Mouse (Mus musculus) ES-E14 (cell line): Measurements from ENCODE around the gene Ntm. TPM values are rescaled to one million over a fixed set of nuclear protein-coding genes. Genes with fewer than 3 reads are reported as not detected.

Experiments
- DNase-seq: peaks from one replicate; pipeline ENCODE4 v3.0.0-alpha.2; 2013; ENCODE audit warnings: low read depth, low spot score
- H3K27ac ChIP-seq: 2 replicates; pipeline ENCODE4 v1.5.1; 2012; ENCODE audit warnings: low read depth, mild to moderate bottlenecking, low read length, moderate library complexity, mixed read lengths; ENCODE audit not compliant: poor library complexity, insufficient read depth, severe bottlenecking
- H3K36me3 ChIP-seq: 2 replicates; pipeline ENCODE4 v1.6.1; 2012; ENCODE audit warnings: mild to moderate bottlenecking, low read length, moderate library complexity, mixed read lengths; ENCODE audit not compliant: control insufficient read depth, poor library complexity, insufficient read depth, severe bottlenecking
- H3K4me1 ChIP-seq, 2 experiments: fragments of 150-350 bp in 1 of 2; sonication (generic) in 1 of 2; 2 replicates each; pipeline ENCODE4 v1.6.1; 2012; ENCODE audit warnings: low read length in 2 of 2, mild to moderate bottlenecking in 1 of 2, mixed read lengths in 1 of 2; ENCODE audit not compliant: control insufficient read depth in 2 of 2, insufficient read depth in 2 of 2, poor library complexity in 1 of 2
- H3K4me3 ChIP-seq, 2 experiments: fragments of 150-350 bp in 1 of 2; sonication (generic) in 1 of 2; 2 replicates each; pipeline ENCODE4 v1.5.1; 2012; ENCODE audit warnings: low read length in 2 of 2, low read depth in 1 of 2, mild to moderate bottlenecking in 1 of 2, mixed read lengths in 1 of 2; ENCODE audit not compliant: insufficient read depth in 1 of 2, poor library complexity in 1 of 2, severe bottlenecking in 1 of 2
- H3K9ac ChIP-seq: 2 replicates; pipeline ENCODE4 v1.6.1; 2012; ENCODE audit warnings: low read depth, mild to moderate bottlenecking, low read length, mixed read lengths; ENCODE audit not compliant: poor library complexity, insufficient read depth, severe bottlenecking
- H3K9me3 ChIP-seq: fragments of 150-350 bp; sonication (generic); 2 replicates; pipeline ENCODE4 v1.6.1; 2012; ENCODE audit warnings: low read depth, mild to moderate bottlenecking, low read length; ENCODE audit not compliant: control insufficient read depth, insufficient read depth
- CHD2 ChIP-seq: IDR thresholded peaks from 2 replicates; pipeline ENCODE4 v1.6.1; 2014; ENCODE audit warnings: mild to moderate bottlenecking, low read depth, low read length, inconsistent platforms
- HCFC1 ChIP-seq: IDR thresholded peaks from 2 replicates; pipeline ENCODE4 v1.6.1; 2012; ENCODE audit warnings: low read length, inconsistent platforms, borderline replicate concordance; ENCODE audit not compliant: insufficient read depth
- MAFK ChIP-seq: IDR thresholded peaks from 2 replicates; pipeline ENCODE4 v1.6.1; 2014; ENCODE audit warnings: mild to moderate bottlenecking, low read depth, low read length, inconsistent platforms; ENCODE audit not compliant: insufficient read depth
- ZC3H11A ChIP-seq: IDR thresholded peaks from 2 replicates; pipeline ENCODE4 v1.6.1; 2012; ENCODE audit warnings: low read depth, mild to moderate bottlenecking, inconsistent platforms, low read length, borderline replicate concordance
- ZNF384 ChIP-seq: IDR thresholded peaks from 2 replicates; pipeline ENCODE4 v1.6.1; 2012; ENCODE audit warnings: low read depth, low read length, inconsistent platforms
- in situ Hi-C, 2 experiments: fragments of 600-800 bp; cut with MboI; formaldehyde crosslinking; loops; one replicate each; pipeline ENCODE4 v1.15.1; 2025; ENCODE audit warnings: low sequenced_read_pairs in 2 of 2, inconsistent platforms in 1 of 2; ENCODE audit not compliant: unreplicated experiment in 2 of 2
- total RNA-seq: library from RNA; depleted of rRNA; stranded (reverse); fragments of 300-350 nt; gene quantifications from 2 replicates; pipeline ENCODE4 v1.2.3, GENCODE M21; 2012

The Ntm gene
- total RNA-seq, 1 experiment: 0.67 TPM

DNA sequence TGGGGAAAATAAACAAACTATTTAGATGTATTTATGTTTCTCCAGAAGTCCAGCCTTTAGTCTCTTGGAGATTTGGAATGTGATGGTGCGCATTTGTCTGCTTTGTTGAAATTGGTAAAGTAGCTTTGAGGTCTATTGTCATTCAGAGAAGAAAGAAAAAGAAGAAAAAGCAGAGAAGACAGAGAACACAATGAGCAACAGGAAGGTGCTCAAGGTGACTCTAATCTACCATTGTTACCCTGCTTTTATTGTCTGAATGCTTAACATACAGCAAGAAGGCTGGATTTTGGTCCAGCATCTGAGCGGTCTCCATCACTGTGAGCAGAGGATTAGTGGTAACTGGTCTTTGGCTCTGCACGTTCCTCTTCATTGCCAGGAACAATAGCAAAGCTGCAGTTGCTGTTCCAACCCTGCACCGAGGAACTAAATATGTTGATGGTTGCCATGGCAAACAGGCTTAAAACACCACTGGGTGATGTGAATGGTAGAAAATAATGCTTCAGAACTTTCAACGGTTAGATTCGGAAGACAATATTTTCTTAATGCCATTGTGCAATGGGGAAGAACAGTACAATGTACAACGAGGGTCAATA is 350.8 kb downstream of the Ntm start:
- peak; percentile 37 for DNase-seq
- in situ Hi-C loops: no loop called here

DNA sequence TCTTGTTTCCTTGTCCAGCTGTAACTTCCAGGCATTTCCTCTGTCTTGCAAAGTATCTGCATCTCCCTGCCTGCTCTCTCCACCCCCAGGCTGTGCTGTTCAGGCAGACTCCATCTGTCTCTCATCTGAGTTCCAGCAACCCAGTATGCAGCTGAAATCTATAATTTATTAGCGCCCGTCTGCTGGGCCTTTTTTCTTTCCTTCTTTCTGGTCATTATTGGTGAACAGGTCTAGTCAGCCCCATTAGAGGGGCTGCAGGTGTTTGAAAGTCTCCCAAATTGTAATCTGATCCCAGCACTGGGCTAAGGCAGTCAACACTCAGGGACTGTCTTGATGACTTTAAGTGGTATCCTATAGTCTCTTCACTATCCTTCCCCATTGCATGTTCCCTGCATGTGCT is 352.1 kb downstream of the Ntm start:
- no peak overlapping the region for H3K9ac ChIP-seq
- TF ChIP-seq CHD2: no peak
- no peak for TF ChIP-seq HCFC1
- no peak for TF ChIP-seq MAFK
- no peak for TF ChIP-seq ZC3H11A
- TF ChIP-seq ZNF384: no peak
- no peaks in the 10 kb centered on the region for H3K9me3 ChIP-seq
- H3K4me3 ChIP-seq: no peak overlapping the region
- in situ Hi-C loops: no loop called here
- no peaks in the 10 kb centered on the region for H3K36me3 ChIP-seq
- no peak for DNase-seq
- H3K4me1 ChIP-seq: peaks cover 3 to 4% of the 10 kb centered on the region in 2 experiments; a peak in 1 of 4 replicates
- no peak overlapping the region for H3K27ac ChIP-seq

More for the DNA sequence above, 350.8 kb downstream of the Ntm start:
- H3K27ac ChIP-seq: no peak overlapping the region
- TF ChIP-seq MAFK (no peak), CHD2 (no peak), ZNF384 (no peak), HCFC1 (no peak), ZC3H11A (no peak)
- H3K4me3 ChIP-seq: no peak overlapping the region
- no peak overlapping the region for H3K9ac ChIP-seq
- H3K4me1 ChIP-seq: peaks cover 3 to 4% of the 10 kb centered on the region in 2 experiments; a peak in 1 of 4 replicates
- H3K9me3 ChIP-seq: no peaks in the 10 kb centered on the region
- no peaks in the 10 kb centered on the region for H3K36me3 ChIP-seq

DNA sequence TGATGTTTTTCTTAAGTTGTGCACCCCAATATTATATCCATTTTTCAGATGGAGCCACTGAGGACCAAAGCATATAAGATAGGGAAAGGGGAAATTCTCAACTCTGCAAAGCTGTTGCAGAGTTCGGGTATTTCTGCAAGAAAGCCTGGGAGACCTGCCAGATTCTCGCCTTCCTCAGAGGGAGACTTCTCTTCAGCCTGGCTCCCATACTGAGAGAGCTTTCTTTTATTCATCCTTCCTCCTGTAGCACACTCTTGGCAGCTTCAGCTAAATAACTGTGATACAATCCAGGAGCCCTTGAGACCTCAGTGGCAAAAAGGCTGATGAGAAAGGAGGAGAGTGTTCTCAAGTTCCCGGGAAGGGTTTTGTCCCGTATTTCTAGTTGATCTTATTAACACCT is 365.3 kb downstream of the Ntm start:
- H3K36me3 ChIP-seq: no peaks in the 10 kb centered on the region
- no peaks in the 10 kb centered on the region for H3K9me3 ChIP-seq
- no peaks in the 10 kb centered on the region for H3K4me1 ChIP-seq
- H3K27ac ChIP-seq: no peak overlapping the region
- no peak for TF ChIP-seq CHD2
- TF ChIP-seq ZC3H11A: no peak
- in situ Hi-C loops: no loop called here
- DNase-seq: no peak
- no peak overlapping the region for H3K9ac ChIP-seq
- no peak overlapping the region for H3K4me3 ChIP-seq

DNA sequence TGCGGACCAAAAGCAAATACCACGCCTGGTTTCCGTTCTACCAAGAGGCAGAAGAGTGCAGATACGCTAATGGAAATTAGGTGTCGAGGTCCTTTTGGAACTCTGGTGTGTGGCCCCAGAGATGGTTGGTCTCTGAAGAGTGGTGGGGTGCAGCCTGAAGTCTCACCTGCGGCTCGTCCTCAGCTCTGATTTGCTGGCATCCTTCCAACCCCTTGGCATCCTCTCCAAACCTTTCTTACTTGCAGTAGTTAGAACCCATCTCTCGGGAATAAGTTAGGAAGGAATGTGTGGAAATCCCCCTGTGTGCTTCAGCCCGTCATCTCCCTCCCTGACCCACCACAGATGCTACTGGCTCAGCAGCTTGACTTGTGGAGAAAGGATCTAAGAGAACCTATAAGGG is 367.6 kb downstream of the Ntm start:
- no peak for TF ChIP-seq HCFC1
- in situ Hi-C loops: no loop called here
- Histone ChIP-seq H3K9me3 (no peaks in the 10 kb centered on the region), H3K36me3 (no peaks in the 10 kb centered on the region), H3K4me3 (no peak overlapping the region), H3K9ac (no peak overlapping the region), H3K27ac (no peak overlapping the region), H3K4me1 (no peaks in the 10 kb centered on the region)
- no peak for DNase-seq

DNA sequence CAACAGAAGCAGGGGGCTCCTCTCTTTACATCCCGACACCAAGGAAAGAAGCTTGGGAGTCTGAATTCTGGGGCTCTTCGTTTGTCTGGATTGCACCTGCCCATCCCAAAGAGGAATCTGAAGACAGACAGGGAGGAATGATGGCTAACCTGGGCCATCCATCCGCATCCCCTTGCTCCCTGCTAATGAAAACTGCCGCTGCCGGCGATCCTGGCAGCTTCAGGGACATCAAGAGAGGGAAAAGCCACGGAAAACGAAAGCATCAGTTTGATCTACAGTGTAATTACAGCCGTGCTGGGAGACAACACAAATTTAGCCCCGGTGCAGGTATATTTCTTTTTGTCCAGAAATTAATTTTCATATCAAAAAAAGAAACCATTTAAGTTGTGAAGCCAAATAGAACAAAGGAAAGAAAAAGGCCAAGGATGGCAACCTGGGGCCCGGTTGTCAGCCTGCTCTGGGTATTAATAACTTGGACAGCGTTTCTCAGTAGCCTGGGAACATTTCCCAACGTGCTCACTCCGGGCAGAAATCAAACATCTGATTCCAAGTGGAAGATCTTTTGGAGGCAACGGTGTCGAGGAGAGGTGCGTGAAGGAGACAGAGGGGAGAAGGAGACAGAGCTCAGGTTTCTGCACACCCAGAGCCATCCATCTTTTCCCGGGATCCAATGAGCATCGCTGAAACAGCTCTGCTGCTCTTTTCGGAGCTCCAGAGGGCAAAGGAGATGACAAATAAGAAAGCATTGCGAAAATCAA is 368.2 kb downstream of the Ntm start:
- H3K9me3 ChIP-seq: no peaks in the 10 kb centered on the region
- H3K4me1 ChIP-seq: no peaks in the 10 kb centered on the region
- no peaks in the 10 kb centered on the region for H3K36me3 ChIP-seq
- in situ Hi-C loops: no loop called here
- no peak overlapping the region for H3K4me3 ChIP-seq
- H3K27ac ChIP-seq: no peak overlapping the region
- no peak overlapping the region for H3K9ac ChIP-seq
- TF ChIP-seq CHD2: no peak
- TF ChIP-seq HCFC1: no peak
- TF ChIP-seq ZC3H11A: no peak
- no peak for TF ChIP-seq ZNF384
- TF ChIP-seq MAFK: no peak
- DNase-seq: no peak
